In genomic region chr5:64521401-64521800, GRCm38 (mm10) we compare ENCODE assay signal across 20 mouse cellular contexts.
A peak's percentile ranks its signal among the peaks of the same experiment; 100 is the strongest.
DNase-seq lines count a peak whose midpoint lies in the region; ATAC-seq and TF ChIP-seq lines count a peak whose summit lies in the region.
"Had no signal": no experiment of that assay in that cellular context is flagged by ENCODE, and none has a peak within 500 bp of the region (broad histone marks: within the 10 kb centered on the region; RNA-seq: fewer than 3 reads in every experiment).

No protein-coding gene starts in this region.

- no peaks in the 10 kb centered on the region for H3K79me2 ChIP-seq in myocyte (ENCODE audit: control insufficient read depth, insufficient read depth)

- no peak overlapping the region for H3K9ac ChIP-seq in hindbrain, embryonic 14.5 days
- H3K9ac ChIP-seq in intestine, postnatal 0 days (ENCODE audit: low read depth, low read length), result no peak overlapping the region
- H3K9ac ChIP-seq: embryonic facial prominence, embryonic 12.5 days; heart, embryonic 12.5 days; hindbrain, embryonic 15.5 days had no signal

- 71% methylated on average over 6 of the region's 6 CpGs for WGBS in thymus, adult 2 months
- WGBS in hindbrain, embryonic 14.5 days, result 73% methylated on average over 6 of the region's 6 CpGs
- WGBS in intestine, postnatal 0 days, result 77% methylated on average over 6 of the region's 6 CpGs

- H3K4me2 ChIP-seq in myocyte (ENCODE audit: low read depth), result peak overlapping the region; percentile 51
- H3K4me2 ChIP-seq in hindbrain, embryonic 14.5 days (replicated peaks), result no peak overlapping the region
- no peak overlapping the region for H3K4me2 ChIP-seq in intestine, postnatal 0 days (replicated peaks; ENCODE audit: low read depth)
- H3K4me2 ChIP-seq: embryonic facial prominence, embryonic 12.5 days; heart, embryonic 12.5 days; hindbrain, embryonic 15.5 days had no signal

- no peaks in the 10 kb centered on the region for H3K9me3 ChIP-seq in hindbrain, embryonic 14.5 days (ENCODE audit: control insufficient read depth, low read length)
- no peaks in the 10 kb centered on the region for H3K9me3 ChIP-seq in intestine, postnatal 0 days (ENCODE audit: control insufficient read depth)
- H3K9me3 ChIP-seq: embryonic facial prominence, embryonic 12.5 days; forebrain, embryonic 10.5 days; heart, embryonic 12.5 days; hindbrain, embryonic 10.5 days; hindbrain, embryonic 15.5 days had no signal

- no peak for TF ChIP-seq CTCF in thymus, adult 2 months (IDR thresholded peaks at IDR 0.05; ENCODE audit: borderline replicate concordance, control insufficient read depth, extremely low read depth, insufficient read depth, low read length, poor library complexity)
- TF ChIP-seq CTCF in intestine, postnatal 0 days (IDR thresholded peaks at IDR 0.05; ENCODE audit: low read depth), result no peak

- H3K27me3 ChIP-seq in thymus, adult 2 months (ENCODE audit: control insufficient read depth, insufficient read depth, low read length), result no peaks in the 10 kb centered on the region
- no peaks in the 10 kb centered on the region for H3K27me3 ChIP-seq in myocyte (ENCODE audit: control insufficient read depth, insufficient read depth, insufficient read length)
- no peaks in the 10 kb centered on the region for H3K27me3 ChIP-seq in hindbrain, embryonic 14.5 days (ENCODE audit: control insufficient read depth, insufficient read depth, low read length)
- H3K27me3 ChIP-seq in intestine, postnatal 0 days (replicated peaks; ENCODE audit: control insufficient read depth, insufficient read depth, low read length), result no peaks in the 10 kb centered on the region
- H3K27me3 ChIP-seq: CH12.LX; embryonic facial prominence, embryonic 12.5 days; heart, embryonic 12.5 days; hindbrain, embryonic 15.5 days had no signal

- H3K36me3 ChIP-seq in thymus, adult 2 months (ENCODE audit: control insufficient read depth, insufficient read depth, low read length), result no peaks in the 10 kb centered on the region
- H3K36me3 ChIP-seq in myocyte (ENCODE audit: control insufficient read depth, insufficient read depth), result no peaks in the 10 kb centered on the region
- no peaks in the 10 kb centered on the region for H3K36me3 ChIP-seq in hindbrain, embryonic 14.5 days (replicated peaks; ENCODE audit: control insufficient read depth, insufficient read depth)
- no peaks in the 10 kb centered on the region for H3K36me3 ChIP-seq in intestine, postnatal 0 days (ENCODE audit: control insufficient read depth, insufficient read depth)
- H3K36me3 ChIP-seq: embryonic facial prominence, embryonic 12.5 days; forebrain, embryonic 10.5 days; heart, embryonic 12.5 days; hindbrain, embryonic 10.5 days; hindbrain, embryonic 15.5 days had no signal

- no peak overlapping the region for H3ac ChIP-seq in myocyte (ENCODE audit: control insufficient read depth, insufficient read length)

- no peak for ATAC-seq in hindbrain, embryonic 14.5 days (ENCODE audit: low FRiP score)
- ATAC-seq in intestine, postnatal 0 days, result no peak
- ATAC-seq: forebrain, embryonic 14.5 days had no signal

- no peak for TF ChIP-seq POLR2A in thymus, adult 2 months (IDR thresholded peaks at IDR 0.05; ENCODE audit: control insufficient read depth, extremely low read depth, insufficient read depth, low read length, poor library complexity)
- no peak for TF ChIP-seq POLR2A in myocyte (IDR thresholded peaks at IDR 0.05; ENCODE audit: insufficient read length, low read depth)

- peak; percentile 79 for DNase-seq in heart, adult 11 months
- no peak for DNase-seq in heart, adult 18-20 months
- no peak for DNase-seq in thymus, adult 2 months
- no peak for DNase-seq in thymus, postnatal 25 days
- DNase-seq in hindbrain, embryonic 14.5 days (ENCODE audit: low spot score), result no peak
- DNase-seq: adrenal gland, adult 8-10 months; adrenal gland, postnatal 36 days; cerebellum, adult 2 months; gastrocnemius, postnatal 36 days; heart, adult 2 months had no signal

- H3K4me3 ChIP-seq in thymus, adult 2 months (ENCODE audit: control insufficient read depth, insufficient read depth, low read length), result no peak overlapping the region
- no peak overlapping the region for H3K4me3 ChIP-seq in myocyte
- no peak overlapping the region for H3K4me3 ChIP-seq in hindbrain, embryonic 14.5 days (replicated peaks; ENCODE audit: low read length)
- H3K4me3 ChIP-seq in intestine, postnatal 0 days (ENCODE audit: low read depth, low read length), result no peak overlapping the region
- H3K4me3 ChIP-seq: embryonic facial prominence, embryonic 12.5 days; erythroblast, embryonic 14.5 days; forebrain, embryonic 10.5 days; heart, adult 2 months; heart, embryonic 12.5 days; hindbrain, embryonic 10.5 days; hindbrain, embryonic 15.5 days had no signal

- H3K27ac ChIP-seq in thymus, adult 2 months (ENCODE audit: control insufficient read depth, insufficient read depth, low read length), result 0 out of 2 replicates have a peak overlapping the region, but pooled peaks have one; percentile 5
- no peak overlapping the region for H3K27ac ChIP-seq in hindbrain, embryonic 14.5 days
- H3K27ac ChIP-seq in intestine, postnatal 0 days (ENCODE audit: low read depth, low read length), result no peak overlapping the region
- H3K27ac ChIP-seq: embryonic facial prominence, embryonic 12.5 days; forebrain, embryonic 10.5 days; heart, adult 2 months; hindbrain, embryonic 15.5 days had no signal

- H3K4me1 ChIP-seq in thymus, adult 2 months (replicated peaks; ENCODE audit: control insufficient read depth, insufficient read depth, low read length), result peaks cover 28% of the 10 kb centered on the region
- no peaks in the 10 kb centered on the region for H3K4me1 ChIP-seq in hindbrain, embryonic 14.5 days (replicated peaks; ENCODE audit: control insufficient read depth, insufficient read depth, low read length)
- peaks cover 5% of the 10 kb centered on the region for H3K4me1 ChIP-seq in intestine, postnatal 0 days (replicated peaks; ENCODE audit: control insufficient read depth, insufficient read depth, low read length)
- H3K4me1 ChIP-seq: hindbrain, embryonic 15.5 days had no signal

TF ChIP-seq in myocyte, 11 proteins besides CTCF, POLR2A, EP300 and RAD21:
- TF ChIP-seq MYOG (IDR thresholded peaks at IDR 0.05; ENCODE audit: control insufficient read depth in 1 of 3, insufficient read depth in 1 of 3, insufficient read length in 2 of 3, low read depth in 2 of 3), result no peak
- TF ChIP-seq TCF3 (IDR thresholded peaks at IDR 0.05; ENCODE audit: insufficient read length, low read depth), result no peak
- no peak for TF ChIP-seq REST (IDR thresholded peaks at IDR 0.05; ENCODE audit: insufficient read depth, insufficient read length)
- no peak for TF ChIP-seq SRF (IDR thresholded peaks at IDR 0.05; ENCODE audit: control insufficient read depth, insufficient read length, low read depth)
